Mouse (Mus musculus): ENCODE results near the gene Nrxn2.

DNA sequence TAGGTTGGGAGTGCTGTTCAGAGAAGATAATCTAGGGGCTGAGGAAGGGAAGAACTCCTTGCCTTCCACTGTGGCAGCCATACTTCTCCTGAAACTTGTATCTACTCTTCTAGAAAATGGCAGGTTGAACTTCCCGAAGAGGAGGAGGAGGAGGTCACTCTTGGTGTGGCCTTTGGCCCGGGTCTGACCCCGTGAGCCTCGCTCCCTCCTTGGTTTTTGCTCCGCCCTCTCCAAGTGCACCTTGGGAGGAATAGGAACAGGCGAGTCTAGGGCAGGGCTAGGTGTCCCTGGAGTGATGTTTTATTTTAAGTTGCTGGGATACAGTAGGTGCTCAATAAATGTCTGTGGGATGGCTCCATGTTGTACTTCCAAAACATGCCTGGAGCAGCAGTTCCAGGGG, 96.4 kb downstream of the Nrxn2 start:
- TF ChIP-seq POLR2A (IDR thresholded peaks at IDR 0.05; ENCODE audit: low read depth, low read length), result no peak
- no peak for TF ChIP-seq CTCF (conservative IDR thresholded peaks at IDR 0.05; ENCODE audit: insufficient read depth, insufficient read length, low read depth, low read length)
